Mouse (Mus musculus): ENCODE measurements around the gene Cald1.

GRCm38 (mm10) chr6:34770491-34770890 is 172.2 kb downstream of the Cald1 start:
- TF ChIP-seq CTCF (IDR thresholded peaks at IDR 0.05; ENCODE audit: extremely low read depth, insufficient read depth, low read length) (no peak), POLR2A (IDR thresholded peaks at IDR 0.05; ENCODE audit: extremely low read depth, insufficient read depth, low read length) (no peak)

Measured in cortical plate, adult 2 months (tissue).